Mouse (Mus musculus) bone marrow macrophage, adult 2 months (primary cell): ENCODE data around the gene Cdc6. TPM values are rescaled to one million over a fixed set of nuclear protein-coding genes. Genes with fewer than 3 reads are reported as not detected.

Experiments
- H3K27ac ChIP-seq: 2 replicates; pipeline ENCODE4 v1.5.1; 2012; ENCODE audit warnings: low read depth, low read length; ENCODE audit not compliant: insufficient read depth
- H3K4me1 ChIP-seq: 2 replicates; pipeline ENCODE4 v1.6.1; 2012; ENCODE audit warnings: low read length; ENCODE audit not compliant: control insufficient read depth, insufficient read depth
- H3K4me3 ChIP-seq: 2 replicates; pipeline ENCODE4 v1.5.1; 2012; ENCODE audit warnings: mild to moderate bottlenecking, low read length, moderate library complexity; ENCODE audit not compliant: insufficient read depth
- CTCF ChIP-seq: IDR thresholded peaks from 2 replicates; pipeline ENCODE4 v1.5.1; 2012; ENCODE audit warnings: low read depth, mild to moderate bottlenecking, low read length, moderate library complexity
- POLR2A ChIP-seq: IDR thresholded peaks from 2 replicates; pipeline ENCODE4 v1.6.1; 2012; ENCODE audit warnings: mild to moderate bottlenecking, low read depth, low read length, borderline replicate concordance
- polyA plus RNA-seq: library from polyadenylated mRNA; stranded (reverse); fragments of >200 nt; gene quantifications from 2 replicates; pipeline ENCODE4 v1.2.4, GENCODE M21; 2012; ENCODE audit not compliant: missing spikeins, insufficient read depth, insufficient read length

The Cdc6 gene
- 4.8 and 6.9 TPM in 2 replicates for polyA plus RNA-seq

- H3K4me3 ChIP-seq, result peak within 1 kb of the TSS; percentile 77
- H3K4me1 ChIP-seq, result peaks cover 8% of the 10 kb centered on the region
- H3K27ac ChIP-seq, result peak within 1 kb of the TSS; percentile 38
- TF ChIP-seq POLR2A (no peak), CTCF (no peak)
Measured at GRCm38 (mm10) chr11:98907437-98908173, at the start of gene Cdc6. Gene Cdc6, plus strand, starts transcription at chr11:98907801.

DNA sequence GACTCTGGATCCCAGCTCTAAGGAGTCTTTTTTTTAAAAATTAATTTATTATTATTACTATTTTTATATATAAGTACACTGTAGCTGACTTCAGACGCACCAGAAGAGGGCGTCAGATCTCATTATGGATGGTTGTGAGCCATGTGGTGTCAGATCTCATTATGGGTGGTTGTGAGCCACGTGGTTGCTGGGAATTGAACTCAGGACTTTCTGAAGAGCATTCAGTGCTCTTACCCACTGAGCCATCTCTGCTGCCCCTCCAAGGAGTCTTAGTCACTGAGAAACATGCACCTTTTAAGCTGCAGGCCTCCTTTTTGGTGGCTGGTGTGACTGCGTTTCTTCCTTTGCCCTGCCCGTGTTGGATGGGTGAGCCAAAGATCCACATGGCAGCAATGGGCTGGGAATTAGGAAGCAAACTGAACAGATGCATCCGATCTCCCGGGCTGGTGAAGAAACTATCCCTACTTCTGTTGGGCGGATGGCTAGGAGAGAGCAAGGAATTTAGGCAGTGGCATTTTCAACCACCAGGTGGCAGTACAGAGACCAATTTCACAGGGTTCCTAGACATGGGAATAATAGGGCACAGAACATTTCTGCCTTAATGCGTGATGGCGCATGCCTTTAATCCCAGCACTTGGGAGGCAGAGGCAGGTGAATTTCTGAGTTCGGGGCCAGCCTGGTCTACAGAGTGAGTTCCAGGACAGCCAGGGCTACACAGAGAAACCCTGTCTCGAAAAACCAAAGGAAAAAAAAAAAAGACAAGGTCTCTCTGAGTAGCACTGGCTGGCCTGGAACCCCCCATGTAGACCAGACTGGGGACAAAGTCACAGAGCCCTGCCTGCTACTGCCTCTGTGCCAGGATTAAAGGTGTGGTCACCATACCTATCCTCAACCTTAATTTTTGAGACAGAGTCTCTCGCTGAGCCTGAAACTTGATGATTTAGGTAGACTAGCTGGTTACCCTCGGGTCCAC lies 48.6 kb upstream of the Cdc6 start:
- no peak for TF ChIP-seq POLR2A
- no peak; the same call in 1 of the 2 replicates for TF ChIP-seq CTCF
- H3K27ac ChIP-seq, result no peak overlapping the region
- no peak overlapping the region for H3K4me3 ChIP-seq
- peaks cover 8% of the 10 kb centered on the region for H3K4me1 ChIP-seq

GRCm38 (mm10) chr11:98863028-98863750 lies 44.4 kb upstream of the Cdc6 start, which contains the start of gene Wipf2:
Gene Wipf2, plus strand, starts transcription at chr11:98863638.
- Histone ChIP-seq H3K27ac (peak within 1 kb of the TSS; percentile 51), H3K4me1 (peaks cover 8% of the 10 kb centered on the region)
- TF ChIP-seq POLR2A, result no peak
- TF ChIP-seq CTCF, result no peak

GRCm38 (mm10) chr11:98863751-98864429 lies 43.7 kb upstream of the Cdc6 start:
- Histone ChIP-seq H3K4me3 (peak overlapping the region; percentile 81), H3K4me1 (peaks cover 7% of the 10 kb centered on the region), H3K27ac (peak overlapping the region; percentile 51)
- no peak for TF ChIP-seq POLR2A
- TF ChIP-seq CTCF, result no peak

More at GRCm38 (mm10) chr11:98863028-98863750, 44.4 kb upstream of the Cdc6 start, which contains the start of gene Wipf2:
- H3K4me3 ChIP-seq, result peak within 1 kb of the TSS; percentile 81

DNA sequence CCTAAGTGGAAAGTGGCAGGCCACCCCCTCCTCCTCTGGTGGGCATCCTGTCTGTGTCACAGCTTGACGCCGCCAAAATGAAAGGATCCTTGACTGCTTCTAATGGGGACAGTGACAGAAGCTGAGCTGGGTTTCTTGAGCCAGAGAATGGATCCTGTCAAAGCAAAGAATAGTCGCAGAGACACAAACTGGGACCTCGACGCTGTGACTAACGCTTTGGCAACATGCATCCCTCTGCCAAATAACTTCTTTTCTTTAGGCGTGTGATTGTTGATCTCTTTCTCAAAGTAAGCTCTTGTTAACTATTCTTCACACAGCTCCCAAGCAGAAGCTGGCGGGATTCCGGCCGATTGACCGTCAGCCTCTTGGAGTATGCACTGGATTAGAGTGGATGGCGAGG lies 40.3 kb upstream of the Cdc6 start:
- TF ChIP-seq CTCF (no peak), POLR2A (no peak)
- H3K27ac ChIP-seq, result no peak overlapping the region
- no peak overlapping the region for H3K4me3 ChIP-seq
- peaks cover 29% of the 10 kb centered on the region for H3K4me1 ChIP-seq

- TF ChIP-seq POLR2A (no peak), CTCF (no peak)
- no peak overlapping the region for H3K4me3 ChIP-seq
- peaks cover 23% of the 10 kb centered on the region for H3K4me1 ChIP-seq
- no peak overlapping the region for H3K27ac ChIP-seq
Measured at GRCm38 (mm10) chr11:98869906-98870305, 37.7 kb upstream of the Cdc6 start.

GRCm38 (mm10) chr11:98870791-98871190 lies 36.8 kb upstream of the Cdc6 start:
- Histone ChIP-seq H3K4me3 (no peak overlapping the region), H3K4me1 (peaks cover 23% of the 10 kb centered on the region), H3K27ac (no peak overlapping the region)
- TF ChIP-seq POLR2A, result no peak
- TF ChIP-seq CTCF, result no peak

DNA sequence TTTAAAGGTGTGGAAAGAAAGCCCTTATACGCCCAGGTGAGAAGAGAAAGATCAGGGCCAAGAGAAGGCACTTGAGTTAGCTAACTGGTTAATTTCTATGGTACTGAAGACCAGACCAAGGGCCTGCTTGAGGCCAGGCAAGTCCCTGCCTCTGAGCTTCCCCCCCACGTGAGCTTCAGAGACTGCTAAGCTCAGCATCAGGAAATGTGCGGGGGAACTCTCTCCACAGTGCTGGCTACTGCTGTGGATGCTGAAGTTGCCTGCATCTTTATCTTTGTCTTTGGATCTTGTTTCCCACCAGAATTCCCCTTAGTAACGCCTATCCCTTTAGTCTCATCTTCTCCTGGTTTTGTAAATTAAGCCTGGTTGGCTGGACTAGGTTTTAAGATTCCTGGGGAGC lies 36.2 kb upstream of the Cdc6 start:
- H3K4me1 ChIP-seq, result peaks cover 23% of the 10 kb centered on the region
- no peak overlapping the region for H3K27ac ChIP-seq
- TF ChIP-seq CTCF (no peak), POLR2A (no peak)
- no peak overlapping the region for H3K4me3 ChIP-seq

GRCm38 (mm10) chr11:98872040-98872439 lies 35.6 kb upstream of the Cdc6 start:
- no peak for TF ChIP-seq CTCF
- TF ChIP-seq POLR2A, result no peak
- Histone ChIP-seq H3K27ac (no peak overlapping the region), H3K4me3 (no peak overlapping the region), H3K4me1 (peaks cover 23% of the 10 kb centered on the region)
